Mouse (Mus musculus): ENCODE results near the gene Zfp560. TPM values are rescaled to one million over a fixed set of nuclear protein-coding genes. Genes with fewer than 3 reads are reported as not detected.
"Not testable (repeated sequence)": the region's sequence is repeated elsewhere in the genome, so short reads cannot be mapped to it uniquely, and the experiment has no call there.

Zfp560 gene
- polyA plus RNA-seq, 1 experiment: 0.75 TPM

- Histone ChIP-seq H3K4me1 (ENCODE audit: control insufficient read depth, insufficient read depth, insufficient read length, low read length) (no peaks in the 10 kb centered on the region), H3K4me3 (ENCODE audit: low read depth, low read length) (no peak overlapping the region), H3K27ac (ENCODE audit: insufficient read depth, low read depth, low read length) (no peak overlapping the region), H3K36me3 (ENCODE audit: control insufficient read depth, insufficient read depth, low read length) (no peaks in the 10 kb centered on the region), H3K27me3 (ENCODE audit: control insufficient read depth, insufficient read depth, low read length) (no peaks in the 10 kb centered on the region)
- TF ChIP-seq POLR2A (IDR thresholded peaks at IDR 0.05; ENCODE audit: low read depth, low read length): no peak
- TF ChIP-seq CTCF (IDR thresholded peaks at IDR 0.05; ENCODE audit: extremely low read depth, insufficient read length, insufficient replicate concordance, low read depth, low read length): no peak
- 91% methylated on average over 2 of the region's 2 CpGs for WGBS
Observed at GRCm38 (mm10) chr9:20367311-20367710, 17.7 kb downstream of the Zfp560 start.

- Histone ChIP-seq H3K4me1 (ENCODE audit: control insufficient read depth, insufficient read depth, insufficient read length, low read length) (no peaks in the 10 kb centered on the region), H3K27me3 (ENCODE audit: control insufficient read depth, insufficient read depth, low read length) (no peaks in the 10 kb centered on the region), H3K27ac (ENCODE audit: insufficient read depth, low read depth, low read length) (no peak overlapping the region), H3K4me3 (ENCODE audit: low read depth, low read length) (no peak overlapping the region), H3K36me3 (ENCODE audit: control insufficient read depth, insufficient read depth, low read length) (peaks cover 13% of the 10 kb centered on the region)
- no peak for TF ChIP-seq POLR2A (IDR thresholded peaks at IDR 0.05; ENCODE audit: low read depth, low read length)
- no peak for TF ChIP-seq CTCF (IDR thresholded peaks at IDR 0.05; ENCODE audit: extremely low read depth, insufficient read length, insufficient replicate concordance, low read depth, low read length)
- WGBS: 92% methylated on average over 4 of the region's 4 CpGs
Observed at GRCm38 (mm10) chr9:20348501-20348900, 36.5 kb downstream of the Zfp560 start.

- Histone ChIP-seq H3K4me3 (ENCODE audit: low read depth, low read length) (no peak within 1 kb of the TSS), H3K4me1 (ENCODE audit: control insufficient read depth, insufficient read depth, insufficient read length, low read length) (no peaks in the 10 kb centered on the region), H3K36me3 (ENCODE audit: control insufficient read depth, insufficient read depth, low read length) (no peaks in the 10 kb centered on the region), H3K27me3 (ENCODE audit: control insufficient read depth, insufficient read depth, low read length) (no peaks in the 10 kb centered on the region), H3K27ac (ENCODE audit: insufficient read depth, low read depth, low read length) (no peak within 1 kb of the TSS)
- no peak for TF ChIP-seq CTCF (IDR thresholded peaks at IDR 0.05; ENCODE audit: extremely low read depth, insufficient read length, insufficient replicate concordance, low read depth, low read length)
- TF ChIP-seq POLR2A (IDR thresholded peaks at IDR 0.05; ENCODE audit: low read depth, low read length): no peak
Observed at GRCm38 (mm10) chr9:20335994-20336393, 49.0 kb downstream of the Zfp560 start, which contains the start of gene Olfr18. Gene Olfr18 (minus strand): TSS chr9:20336094.

DNA sequence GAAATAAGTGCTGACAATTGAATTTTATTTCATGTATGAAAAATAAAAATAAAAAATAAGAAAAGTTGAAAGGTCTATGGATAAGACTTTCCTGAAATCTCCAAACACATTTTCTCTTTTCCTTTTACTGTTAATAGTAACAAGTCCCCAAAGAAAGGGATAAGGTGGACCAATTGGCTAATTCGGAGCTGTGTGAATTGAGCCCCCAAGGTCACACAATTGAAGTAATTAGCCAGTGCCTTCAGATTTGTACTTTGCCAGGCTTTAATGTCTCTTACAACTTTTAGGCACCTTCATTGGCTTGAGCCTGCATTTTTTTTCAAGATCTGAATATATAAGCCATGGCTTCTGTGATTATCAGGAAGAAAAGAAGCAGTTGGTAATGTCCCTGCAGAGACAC, 86.7 kb downstream of the Zfp560 start, which contains the start of gene Olfr873:
TSS of gene Olfr873 (plus strand) at position 301 of the 400 bp plus-strand sequence.
- H3K27ac ChIP-seq (ENCODE audit: insufficient read depth, low read depth, low read length): no peak within 1 kb of the TSS
- WGBS: 84% methylated on average over 1 of the region's 1 CpGs
- H3K36me3 ChIP-seq (ENCODE audit: control insufficient read depth, insufficient read depth, low read length): no peaks in the 10 kb centered on the region
- H3K27me3 ChIP-seq (ENCODE audit: control insufficient read depth, insufficient read depth, low read length): no peaks in the 10 kb centered on the region
- no peak within 1 kb of the TSS for H3K4me3 ChIP-seq (ENCODE audit: low read depth, low read length)
- no peaks in the 10 kb centered on the region for H3K4me1 ChIP-seq (ENCODE audit: control insufficient read depth, insufficient read depth, insufficient read length, low read length)
- TF ChIP-seq CTCF (IDR thresholded peaks at IDR 0.05; ENCODE audit: extremely low read depth, insufficient read length, insufficient replicate concordance, low read depth, low read length) (no peak), POLR2A (IDR thresholded peaks at IDR 0.05; ENCODE audit: low read depth, low read length) (no peak)

GRCm38 (mm10) chr9:20295562-20295961, 89.4 kb downstream of the Zfp560 start:
- not testable (repeated sequence) for H3K27me3 ChIP-seq (ENCODE audit: control insufficient read depth, insufficient read depth, low read length); H3K4me1 ChIP-seq (ENCODE audit: control insufficient read depth, insufficient read depth, insufficient read length, low read length); H3K36me3 ChIP-seq (ENCODE audit: control insufficient read depth, insufficient read depth, low read length); H3K4me3 ChIP-seq (ENCODE audit: low read depth, low read length); H3K27ac ChIP-seq (ENCODE audit: insufficient read depth, low read depth, low read length)
- WGBS: 62% methylated on average over 5 of the region's 5 CpGs

Other genes starting within 250 kb of the Zfp560 start
- gene Olfr870, start 211.1 kb downstream of the Zfp560 start, polyA plus RNA-seq (2012; rRNA removed): not detected in 2 replicates
- gene Olfr871, start 173.0 kb downstream of the Zfp560 start, polyA plus RNA-seq (2012; rRNA removed): not detected in 2 replicates
- gene Olfr872, start 148.1 kb downstream of the Zfp560 start, polyA plus RNA-seq (2012; rRNA removed): not detected in 2 replicates
- gene Olfr39, start 102.8 kb downstream of the Zfp560 start, polyA plus RNA-seq (2012; rRNA removed): not detected in 2 replicates
- not detected in 2 replicates for gene Olfr873, start 86.6 kb downstream of the Zfp560 start, polyA plus RNA-seq (2012; rRNA removed)
- not detected in 2 replicates for gene Olfr18, start 49.1 kb downstream of the Zfp560 start, polyA plus RNA-seq (2012; rRNA removed)
- 0.18 and 0.51 TPM in 2 replicates for gene Zfp26, start 75.0 kb upstream of the Zfp560 start, polyA plus RNA-seq (2012; rRNA removed)
- gene Zfp426, start 107.6 kb upstream of the Zfp560 start, polyA plus RNA-seq (2012; rRNA removed): 1.2 and 2.3 TPM in 2 replicates
- 0.48 and 0.75 TPM in 2 replicates for gene Zfp266, start 136.2 kb upstream of the Zfp560 start, polyA plus RNA-seq (2012; rRNA removed)
- 0.81 and 1.0 TPM in 2 replicates for gene Zfp846, start 196.1 kb upstream of the Zfp560 start, polyA plus RNA-seq (2012; rRNA removed)